In the genomic region with DNA sequence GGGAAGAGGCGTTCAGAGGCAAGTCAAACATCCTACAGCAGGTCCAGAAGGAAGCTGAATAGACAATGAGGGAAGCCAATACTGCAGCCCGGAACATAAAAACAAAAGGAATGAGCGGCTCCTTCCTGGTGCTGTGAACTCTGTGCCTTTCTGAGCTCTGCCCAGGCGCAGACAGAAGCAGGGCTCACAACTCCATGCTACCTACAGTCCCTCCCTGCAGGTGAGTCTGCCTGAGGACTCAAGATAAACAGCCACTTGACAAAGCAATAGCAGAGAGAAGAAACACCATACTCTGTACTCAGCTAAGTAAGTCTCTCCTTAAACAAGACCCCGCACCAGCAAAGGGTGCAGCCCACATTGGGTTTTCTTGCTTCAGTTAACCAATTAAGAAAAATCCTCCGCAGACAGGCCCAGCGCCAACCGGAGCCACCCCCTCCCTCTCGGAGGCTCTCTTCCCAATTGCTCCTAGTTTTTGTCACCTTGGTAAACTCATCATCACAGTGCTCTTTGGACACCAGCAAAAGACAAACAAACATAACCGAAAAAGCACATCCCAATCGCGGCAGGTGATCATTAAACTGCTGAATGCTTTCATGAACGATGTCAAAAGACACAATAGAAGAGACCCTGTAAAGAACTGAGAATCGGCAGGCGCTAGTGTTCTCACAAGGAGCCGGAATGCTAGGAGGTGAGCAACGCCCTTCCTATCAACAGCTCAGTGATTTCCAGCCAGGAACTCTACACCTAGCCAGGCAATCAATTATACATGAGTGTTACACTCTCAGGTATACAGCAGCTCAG, we compare ENCODE assay signal across 8 mouse cellular contexts. TPM values are rescaled to one million over a fixed set of nuclear protein-coding genes. Genes with fewer than 3 reads are reported as not detected.
DNase-seq lines count a peak whose midpoint lies in the region; ATAC-seq and TF ChIP-seq lines count a peak whose summit lies in the region.

No protein-coding gene starts in this region.

- no peak for DNase-seq in layer of hippocampus, adult 2 months (ENCODE audit: low spot score in 2 of 2)
- DNase-seq in layer of hippocampus, adult 11-12 months (ENCODE audit: low spot score): no peak
- DNase-seq in hindbrain, postnatal 0 days (ENCODE audit: low spot score): peak; percentile 42
- DNase-seq in natural killer cell, adult 2 months (ENCODE audit: low spot score in 2 of 2): no peak
- no peak for DNase-seq in layer of hippocampus, adult 9-11 months
- no peak for DNase-seq in lung, postnatal 36 days

- H3K4me1 ChIP-seq in embryonic facial prominence, embryonic 13.5 days: peaks cover 53% of the 10 kb centered on the region
- H3K4me1 ChIP-seq in hindbrain, postnatal 0 days (ENCODE audit: insufficient read depth, low read length): peaks cover 10% of the 10 kb centered on the region
- peaks cover 42% of the 10 kb centered on the region for H3K4me1 ChIP-seq in neural tube, embryonic 13.5 days (replicated peaks)

- 0 out of 2 replicates have a peak, but pooled peaks cover 3% of the 10 kb centered on the region for H3K36me3 ChIP-seq in embryonic facial prominence, embryonic 13.5 days
- H3K36me3 ChIP-seq in hindbrain, postnatal 0 days (ENCODE audit: insufficient read depth, low read length): no peaks in the 10 kb centered on the region
- peaks cover 12% of the 10 kb centered on the region; the same call in 1 of the 2 replicates for H3K36me3 ChIP-seq in neural tube, embryonic 13.5 days

- H3K4me2 ChIP-seq in embryonic facial prominence, embryonic 13.5 days: peak overlapping the region; percentile 41
- peak overlapping the region; percentile 56 for H3K4me2 ChIP-seq in hindbrain, postnatal 0 days (ENCODE audit: low read depth, low read length)
- peak overlapping the region; percentile 46 for H3K4me2 ChIP-seq in neural tube, embryonic 13.5 days

- no peak for ATAC-seq in embryonic facial prominence, embryonic 13.5 days (ENCODE audit: insufficient number of reproducible peaks, insufficient read depth, low FRiP score, low TSS enrichment, low read depth)
- ATAC-seq in hindbrain, postnatal 0 days: peak; percentile 54
- ATAC-seq in neural tube, embryonic 13.5 days (ENCODE audit: low read depth): no peak

- 0 out of 2 replicates have a peak overlapping the region, but pooled peaks have one; percentile 5 for H3K27ac ChIP-seq in layer of hippocampus, adult 2 months
- no peak overlapping the region for H3K27ac ChIP-seq in embryonic facial prominence, embryonic 13.5 days
- peak overlapping the region; percentile 27; the same call in 1 of the 2 replicates for H3K27ac ChIP-seq in hindbrain, postnatal 0 days
- no peak overlapping the region; the same call in 1 of the 2 replicates for H3K27ac ChIP-seq in neural tube, embryonic 13.5 days (replicated peaks)

- H3K27me3 ChIP-seq in embryonic facial prominence, embryonic 13.5 days: no peaks in the 10 kb centered on the region
- no peaks in the 10 kb centered on the region for H3K27me3 ChIP-seq in hindbrain, postnatal 0 days (ENCODE audit: insufficient read depth, low read length)
- no peaks in the 10 kb centered on the region for H3K27me3 ChIP-seq in neural tube, embryonic 13.5 days

- H3K4me3 ChIP-seq in layer of hippocampus, adult 2 months: no peak overlapping the region
- no peak overlapping the region for H3K4me3 ChIP-seq in embryonic facial prominence, embryonic 13.5 days
- H3K4me3 ChIP-seq in hindbrain, postnatal 0 days (ENCODE audit: low read length): peak overlapping the region; percentile 28
- peak overlapping the region; percentile 10 for H3K4me3 ChIP-seq in neural tube, embryonic 13.5 days

- 19% methylated on average over 17 of the region's 17 CpGs for WGBS in embryonic facial prominence, embryonic 13.5 days
- WGBS in hindbrain, postnatal 0 days: 7% methylated on average over 17 of the region's 17 CpGs
- WGBS in neural tube, embryonic 13.5 days: 5% methylated on average over 17 of the region's 17 CpGs

- peak overlapping the region; percentile 54; the same call in 1 of the 2 replicates for H3K9ac ChIP-seq in embryonic facial prominence, embryonic 13.5 days
- peak overlapping the region; percentile 35; the same call in 1 of the 2 replicates for H3K9ac ChIP-seq in hindbrain, postnatal 0 days (replicated peaks; ENCODE audit: low read length)
- peak overlapping the region; percentile 60 for H3K9ac ChIP-seq in neural tube, embryonic 13.5 days

- no peaks in the 10 kb centered on the region for H3K9me3 ChIP-seq in embryonic facial prominence, embryonic 13.5 days
- H3K9me3 ChIP-seq in hindbrain, postnatal 0 days (ENCODE audit: low read length): no peaks in the 10 kb centered on the region
- H3K9me3 ChIP-seq in neural tube, embryonic 13.5 days: no peaks in the 10 kb centered on the region

- TF ChIP-seq CTCF in layer of hippocampus, adult 2 months (conservative IDR thresholded peaks at IDR 0.05): no peak
- no peak for TF ChIP-seq CTCF in hindbrain, postnatal 0 days (IDR thresholded peaks at IDR 0.05; ENCODE audit: low read depth)

RNA-seq across cellular contexts. Expression of a gene that starts 45.4 kb away (rescaled TPM):
- 10 to 100 TPM; 53.9 to 59.6 TPM for total RNA-seq in layer of hippocampus, adult 2 months (2021)
- polyA plus RNA-seq in embryonic facial prominence, embryonic 13.5 days (2015; fragmentation: Nextera tagmentation; extraction: Ambion mirVana): 28.8 and 35.6 TPM in 2 replicates
- 30.9 and 32.5 TPM in 2 replicates for total RNA-seq in hindbrain, postnatal 0 days (2014; rRNA removed)
- 23.2 and 23.3 TPM in 2 replicates for polyA plus RNA-seq in hindbrain, postnatal 0 days (2015; fragmentation: Nextera tagmentation; extraction: Ambion mirVana)
- 18.7 TPM in 2 replicates for polyA plus RNA-seq in neural tube, embryonic 13.5 days (2015; fragmentation: Nextera tagmentation; extraction: Ambion mirVana)

Comparison
In these comparisons a context has a peak if more than half of its experiments do, and no peak if none do; other contexts are left out.
1. H3K27ac ChIP-seq: peak in layer of hippocampus, adult 2 months (single experiment) and hindbrain, postnatal 0 days (single experiment); none in embryonic facial prominence, embryonic 13.5 days (single experiment) and neural tube, embryonic 13.5 days (single experiment).
2. H3K4me3 ChIP-seq: peak in hindbrain, postnatal 0 days (single experiment) and neural tube, embryonic 13.5 days (single experiment); none in layer of hippocampus, adult 2 months (single experiment) and embryonic facial prominence, embryonic 13.5 days (single experiment).
3. Peak in every context shown above with its lines, with median percentiles within 50 percentile points of each other: H3K4me2 ChIP-seq and H3K9ac ChIP-seq.